Mouse (Mus musculus): ENCODE results near the gene Cdk5r1.

- TF ChIP-seq EP300 (IDR thresholded peaks at IDR 0.05) = peak; percentile 32; the same call in 1 of the 2 replicates
- TF ChIP-seq CTCF (IDR thresholded peaks at IDR 0.05) = no peak
These were observed 47.8 kb upstream of the Cdk5r1 start for GRCm38 (mm10) chr11:80429009-80429475.
